17 mouse cellular contexts compared by ENCODE assay signal in the genomic region with DNA sequence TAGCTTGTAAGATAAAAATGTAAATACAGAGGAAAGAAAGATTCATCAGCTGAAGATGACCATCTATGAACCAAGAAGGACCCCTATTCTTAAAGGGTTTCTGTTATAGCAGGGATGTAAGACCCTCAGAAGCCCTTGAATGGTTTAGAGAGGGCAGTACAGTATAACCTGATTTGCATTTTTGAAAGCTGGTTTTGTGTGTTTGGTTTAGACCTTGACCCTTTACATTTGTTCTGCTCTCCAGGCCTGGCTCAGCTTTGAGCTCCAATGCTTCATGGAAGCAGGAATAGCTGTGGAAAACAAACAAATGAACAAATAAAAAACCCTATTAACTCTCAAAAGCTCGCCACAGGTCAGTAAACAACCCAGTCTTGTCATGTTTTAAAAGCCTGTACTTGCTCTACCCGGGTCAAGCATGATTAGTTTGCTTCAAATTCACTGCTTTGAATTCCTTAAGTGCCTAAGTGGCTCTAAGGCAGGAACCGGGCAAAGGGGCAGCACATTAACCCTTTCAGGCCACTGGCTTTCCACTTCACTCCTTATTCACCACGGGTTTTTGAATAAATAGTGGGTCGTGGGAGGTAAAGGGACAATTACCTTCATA.
DNase-seq lines count a peak whose midpoint lies in the region; ATAC-seq lines count a peak whose summit lies in the region.
"Had no signal": no experiment of that assay in that cellular context is flagged by ENCODE, and none has a peak within 500 bp of the region (broad histone marks: within the 10 kb centered on the region; RNA-seq: fewer than 3 reads in every experiment).

No protein-coding gene starts in this region.

- DNase-seq in midbrain, embryonic 14.5 days, result peak; percentile 6
- no peak for DNase-seq in midbrain, embryonic 11.5 days (ENCODE audit: low spot score, missing footprints)
- DNase-seq in kidney, adult 8-10 months, result peak; percentile 10 to 14
- peak; percentile 14 to 19 for DNase-seq in kidney, postnatal 36 days
- no peak for DNase-seq in cerebellum, adult 18-20 months
- DNase-seq in adrenal gland, adult 8-10 months, result no peak
- DNase-seq: adrenal gland, adult 2 months; cerebellum, adult 2 months; gastrocnemius, postnatal 10 days; liver; right cerebral cortex, postnatal 4 days had no signal

- 6% methylated on average over 5 of the region's 5 CpGs for WGBS in forebrain, embryonic 12.5 days
- WGBS in forebrain, embryonic 13.5 days, result 3% methylated on average over 5 of the region's 5 CpGs
- 7% methylated on average over 5 of the region's 5 CpGs for WGBS in midbrain, embryonic 14.5 days
- 13% methylated on average over 5 of the region's 5 CpGs for WGBS in midbrain, embryonic 11.5 days

- no peak overlapping the region for H3K4me3 ChIP-seq in forebrain, embryonic 12.5 days (replicated peaks)
- no peak overlapping the region for H3K4me3 ChIP-seq in forebrain, embryonic 13.5 days
- no peak overlapping the region for H3K4me3 ChIP-seq in midbrain, embryonic 14.5 days (replicated peaks; ENCODE audit: low read depth, low read length)
- H3K4me3 ChIP-seq in midbrain, embryonic 11.5 days (ENCODE audit: low read depth, low read length), result no peak overlapping the region
- H3K4me3 ChIP-seq: hindbrain, embryonic 13.5 days; layer of hippocampus, adult 2 months had no signal

- H3K9ac ChIP-seq in forebrain, embryonic 12.5 days, result no peak overlapping the region
- no peak overlapping the region for H3K9ac ChIP-seq in forebrain, embryonic 13.5 days
- H3K9ac ChIP-seq in midbrain, embryonic 14.5 days (replicated peaks; ENCODE audit: low read length), result no peak overlapping the region
- no peak overlapping the region for H3K9ac ChIP-seq in midbrain, embryonic 11.5 days (ENCODE audit: low read length)
- H3K9ac ChIP-seq: hindbrain, embryonic 13.5 days had no signal

- H3K4me1 ChIP-seq in forebrain, embryonic 12.5 days, result peaks cover 5% of the 10 kb centered on the region; the same call in 1 of the 2 replicates
- peaks cover 6% of the 10 kb centered on the region; the same call in 1 of the 2 replicates for H3K4me1 ChIP-seq in forebrain, embryonic 13.5 days
- 0 out of 2 replicates have a peak, but pooled peaks cover 3% of the 10 kb centered on the region for H3K4me1 ChIP-seq in midbrain, embryonic 14.5 days (ENCODE audit: control insufficient read depth, insufficient read depth, low read length)
- H3K4me1 ChIP-seq in midbrain, embryonic 11.5 days (ENCODE audit: control insufficient read depth, insufficient read depth, low read length), result peaks cover 2% of the 10 kb centered on the region; the same call in 1 of the 2 replicates

- no peaks in the 10 kb centered on the region for H3K27me3 ChIP-seq in forebrain, embryonic 12.5 days
- H3K27me3 ChIP-seq in forebrain, embryonic 13.5 days, result no peaks in the 10 kb centered on the region
- no peaks in the 10 kb centered on the region for H3K27me3 ChIP-seq in midbrain, embryonic 14.5 days (ENCODE audit: control insufficient read depth, insufficient read depth, low read length)
- no peaks in the 10 kb centered on the region for H3K27me3 ChIP-seq in midbrain, embryonic 11.5 days (ENCODE audit: control insufficient read depth, insufficient read depth, low read length)
- H3K27me3 ChIP-seq: CH12.LX; hindbrain, embryonic 13.5 days had no signal

- no peaks in the 10 kb centered on the region for H3K36me3 ChIP-seq in forebrain, embryonic 12.5 days (replicated peaks)
- no peaks in the 10 kb centered on the region for H3K36me3 ChIP-seq in forebrain, embryonic 13.5 days (ENCODE audit: poor library complexity, severe bottlenecking)
- no peaks in the 10 kb centered on the region for H3K36me3 ChIP-seq in midbrain, embryonic 14.5 days (ENCODE audit: control insufficient read depth, insufficient read depth, low read length)
- H3K36me3 ChIP-seq in midbrain, embryonic 11.5 days (ENCODE audit: control insufficient read depth, insufficient read depth, low read length), result no peaks in the 10 kb centered on the region
- H3K36me3 ChIP-seq: hindbrain, embryonic 13.5 days had no signal

- H3K4me2 ChIP-seq in forebrain, embryonic 12.5 days, result no peak overlapping the region
- H3K4me2 ChIP-seq in forebrain, embryonic 13.5 days, result no peak overlapping the region
- no peak overlapping the region for H3K4me2 ChIP-seq in midbrain, embryonic 14.5 days (ENCODE audit: low read length)
- no peak overlapping the region for H3K4me2 ChIP-seq in midbrain, embryonic 11.5 days
- H3K4me2 ChIP-seq: hindbrain, embryonic 13.5 days had no signal

- ATAC-seq in forebrain, embryonic 12.5 days (ENCODE audit: low FRiP score), result 0 out of 2 replicates have a peak, but pooled peaks have one; percentile 36
- no peak for ATAC-seq in forebrain, embryonic 13.5 days
- ATAC-seq in midbrain, embryonic 14.5 days (ENCODE audit: low FRiP score, low TSS enrichment), result no peak
- no peak for ATAC-seq in midbrain, embryonic 11.5 days (ENCODE audit: low FRiP score)
- ATAC-seq: midbrain, embryonic 16.5 days had no signal

- no peaks in the 10 kb centered on the region for H3K9me3 ChIP-seq in forebrain, embryonic 12.5 days
- no peaks in the 10 kb centered on the region for H3K9me3 ChIP-seq in forebrain, embryonic 13.5 days (replicated peaks)
- H3K9me3 ChIP-seq in midbrain, embryonic 14.5 days (ENCODE audit: control insufficient read depth, low read length), result no peaks in the 10 kb centered on the region
- no peaks in the 10 kb centered on the region for H3K9me3 ChIP-seq in midbrain, embryonic 11.5 days (ENCODE audit: control insufficient read depth, low read length)
- H3K9me3 ChIP-seq: hindbrain, embryonic 13.5 days had no signal

- no peak overlapping the region for H3K27ac ChIP-seq in forebrain, embryonic 12.5 days
- H3K27ac ChIP-seq in forebrain, embryonic 13.5 days, result no peak overlapping the region
- no peak overlapping the region for H3K27ac ChIP-seq in midbrain, embryonic 14.5 days (replicated peaks; ENCODE audit: low read depth, low read length)
- no peak overlapping the region for H3K27ac ChIP-seq in midbrain, embryonic 11.5 days (ENCODE audit: low read depth, low read length)
- H3K27ac ChIP-seq: hindbrain, embryonic 13.5 days; layer of hippocampus, adult 2 months had no signal

Comparison
In these comparisons a context has a peak if more than half of its experiments do, and no peak if none do; other contexts are left out.
1. DNase-seq: peak in midbrain, embryonic 14.5 days (single experiment), kidney, adult 8-10 months (2 of 2) and kidney, postnatal 36 days (2 of 2); none in midbrain, embryonic 11.5 days (single experiment), cerebellum, adult 18-20 months (0 of 2) and adrenal gland, adult 8-10 months (single experiment).